9 mouse cellular contexts compared by ENCODE assay signal in the genomic region with DNA sequence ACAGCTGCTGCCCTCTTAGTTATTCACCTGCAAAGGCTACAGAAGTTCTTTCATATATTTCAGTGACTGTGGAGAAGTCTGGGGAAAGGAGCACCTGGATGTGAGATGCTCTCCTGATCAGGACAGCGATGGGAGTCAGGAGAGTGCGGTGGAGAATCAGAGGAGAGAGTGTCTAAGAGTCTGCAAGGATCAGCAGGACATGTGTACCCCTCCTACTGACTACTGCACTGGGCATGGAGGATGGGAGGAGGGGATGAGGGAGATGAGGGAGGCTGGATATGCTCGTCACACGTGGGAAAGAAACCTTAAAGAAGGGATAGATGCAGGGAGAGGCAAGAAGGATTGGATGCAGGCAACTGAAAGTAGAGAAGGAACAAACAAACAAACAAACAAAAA.
DNase-seq lines count a peak whose midpoint lies in the region; ATAC-seq and TF ChIP-seq lines count a peak whose summit lies in the region.
"Had no signal": no experiment of that assay in that cellular context is flagged by ENCODE, and none has a peak within 500 bp of the region (broad histone marks: within the 10 kb centered on the region; RNA-seq: fewer than 3 reads in every experiment).

No protein-coding gene starts in this region.

- TF ChIP-seq CTCF in kidney, adult 2 months (conservative IDR thresholded peaks at IDR 0.05; ENCODE audit: insufficient read depth, insufficient read length, low read depth, low read length), result no peak

- no peak overlapping the region for H3K4me3 ChIP-seq in kidney, embryonic 14.5 days (ENCODE audit: low read length)
- H3K4me3 ChIP-seq in kidney, adult 2 months (ENCODE audit: insufficient read depth, low read depth, low read length), result no peak overlapping the region
- peak overlapping the region; percentile 27 for H3K4me3 ChIP-seq in embryonic facial prominence, embryonic 13.5 days
- H3K4me3 ChIP-seq in hindbrain, embryonic 15.5 days, result 0 out of 2 replicates have a peak overlapping the region, but pooled peaks have one; percentile 6
- no peak overlapping the region for H3K4me3 ChIP-seq in midbrain, embryonic 15.5 days

- no peaks in the 10 kb centered on the region for H3K9me3 ChIP-seq in kidney, embryonic 14.5 days (ENCODE audit: control insufficient read depth, low read length)
- H3K9me3 ChIP-seq in embryonic facial prominence, embryonic 13.5 days, result peaks cover 6% of the 10 kb centered on the region; the same call in 1 of the 2 replicates
- H3K9me3 ChIP-seq in hindbrain, embryonic 15.5 days, result no peaks in the 10 kb centered on the region
- H3K9me3 ChIP-seq in midbrain, embryonic 15.5 days, result no peaks in the 10 kb centered on the region

- TF ChIP-seq POLR2A in kidney, adult 2 months (IDR thresholded peaks at IDR 0.05; ENCODE audit: low read depth, low read length), result no peak

- no peak for DNase-seq in kidney, adult 2 months
- no peak for DNase-seq in retina, postnatal 1 day
- DNase-seq in cerebellum, adult 9-10 months, result no peak
- DNase-seq: adrenal gland, adult 2 months had no signal

- H3K36me3 ChIP-seq in kidney, embryonic 14.5 days (ENCODE audit: control insufficient read depth, insufficient read depth, low read length), result no peaks in the 10 kb centered on the region
- H3K36me3 ChIP-seq in kidney, adult 2 months (ENCODE audit: control insufficient read depth, insufficient read depth, low read length), result no peaks in the 10 kb centered on the region
- no peaks in the 10 kb centered on the region for H3K36me3 ChIP-seq in embryonic facial prominence, embryonic 13.5 days
- H3K36me3 ChIP-seq in hindbrain, embryonic 15.5 days, result no peaks in the 10 kb centered on the region
- H3K36me3 ChIP-seq in midbrain, embryonic 15.5 days (replicated peaks), result no peaks in the 10 kb centered on the region

- ATAC-seq in kidney, embryonic 14.5 days (ENCODE audit: low FRiP score, low TSS enrichment), result no peak
- ATAC-seq in embryonic facial prominence, embryonic 13.5 days (ENCODE audit: insufficient number of reproducible peaks, insufficient read depth, low FRiP score, low TSS enrichment, low read depth), result no peak
- ATAC-seq in hindbrain, embryonic 15.5 days (ENCODE audit: low FRiP score, low read depth), result peak; percentile 23; the same call in 1 of the 2 replicates
- ATAC-seq in midbrain, embryonic 15.5 days (replicated peaks), result peak; percentile 57
- ATAC-seq in activated CD4-positive, CD25-positive, alpha-beta regulatory T cell, adult 4 months, result no peak

- H3K9ac ChIP-seq in kidney, embryonic 14.5 days (ENCODE audit: low read depth, low read length), result no peak overlapping the region
- H3K9ac ChIP-seq in embryonic facial prominence, embryonic 13.5 days, result peak overlapping the region; percentile 68; the same call in 1 of the 2 replicates
- H3K9ac ChIP-seq in hindbrain, embryonic 15.5 days, result 0 out of 2 replicates have a peak overlapping the region, but pooled peaks have one; percentile 21
- no peak overlapping the region for H3K9ac ChIP-seq in midbrain, embryonic 15.5 days

- peak overlapping the region; percentile 10; the same call in 1 of the 2 replicates for H3K27ac ChIP-seq in kidney, embryonic 14.5 days (ENCODE audit: low read depth, low read length)
- H3K27ac ChIP-seq in kidney, adult 2 months (ENCODE audit: insufficient read depth, low read depth, low read length), result no peak overlapping the region
- H3K27ac ChIP-seq in embryonic facial prominence, embryonic 13.5 days, result peak overlapping the region; percentile 39; the same call in 1 of the 2 replicates
- peak overlapping the region; percentile 71 for H3K27ac ChIP-seq in hindbrain, embryonic 15.5 days (replicated peaks)
- peak overlapping the region; percentile 74 for H3K27ac ChIP-seq in midbrain, embryonic 15.5 days

- WGBS in kidney, embryonic 14.5 days, result 37% methylated on average over 4 of the region's 4 CpGs
- 49% methylated on average over 4 of the region's 4 CpGs for WGBS in kidney, adult 2 months
- WGBS in embryonic facial prominence, embryonic 13.5 days, result 31% methylated on average over 4 of the region's 4 CpGs
- 17% methylated on average over 4 of the region's 4 CpGs for WGBS in hindbrain, embryonic 15.5 days
- WGBS in midbrain, embryonic 15.5 days, result 8% methylated on average over 4 of the region's 4 CpGs

- no peaks in the 10 kb centered on the region for H3K27me3 ChIP-seq in kidney, embryonic 14.5 days (ENCODE audit: control insufficient read depth, insufficient read depth, low read length)
- no peaks in the 10 kb centered on the region for H3K27me3 ChIP-seq in kidney, adult 2 months (replicated peaks; ENCODE audit: control insufficient read depth, insufficient read depth, low read length)
- H3K27me3 ChIP-seq in embryonic facial prominence, embryonic 13.5 days, result no peaks in the 10 kb centered on the region
- no peaks in the 10 kb centered on the region for H3K27me3 ChIP-seq in hindbrain, embryonic 15.5 days
- H3K27me3 ChIP-seq in midbrain, embryonic 15.5 days (replicated peaks), result no peaks in the 10 kb centered on the region

- peaks cover 19% of the 10 kb centered on the region for H3K4me1 ChIP-seq in kidney, embryonic 14.5 days (ENCODE audit: control insufficient read depth, insufficient read depth, low read length)
- H3K4me1 ChIP-seq in kidney, adult 2 months (ENCODE audit: control insufficient read depth, insufficient read depth, low read length), result no peaks in the 10 kb centered on the region; the same call in 1 of the 2 replicates
- peaks cover 20% of the 10 kb centered on the region for H3K4me1 ChIP-seq in embryonic facial prominence, embryonic 13.5 days
- H3K4me1 ChIP-seq in hindbrain, embryonic 15.5 days (replicated peaks), result peaks cover 33% of the 10 kb centered on the region
- peaks cover 24% of the 10 kb centered on the region for H3K4me1 ChIP-seq in midbrain, embryonic 15.5 days

- peak overlapping the region; percentile 39; the same call in 1 of the 2 replicates for H3K4me2 ChIP-seq in kidney, embryonic 14.5 days (replicated peaks; ENCODE audit: low read depth, low read length)
- H3K4me2 ChIP-seq in embryonic facial prominence, embryonic 13.5 days, result peak overlapping the region; percentile 55
- peak overlapping the region; percentile 52 for H3K4me2 ChIP-seq in hindbrain, embryonic 15.5 days
- H3K4me2 ChIP-seq in midbrain, embryonic 15.5 days, result peak overlapping the region; percentile 49

Comparison
In these comparisons a context has a peak if more than half of its experiments do, and no peak if none do; other contexts are left out.
1. ATAC-seq: peak in hindbrain, embryonic 15.5 days (single experiment) and midbrain, embryonic 15.5 days (single experiment); none in kidney, embryonic 14.5 days (single experiment), embryonic facial prominence, embryonic 13.5 days (single experiment) and activated CD4-positive, CD25-positive, alpha-beta regulatory T cell, adult 4 months (single experiment).
2. H3K4me3 ChIP-seq: peak in embryonic facial prominence, embryonic 13.5 days (single experiment) and hindbrain, embryonic 15.5 days (single experiment); none in kidney, embryonic 14.5 days (single experiment), kidney, adult 2 months (single experiment) and midbrain, embryonic 15.5 days (single experiment).
3. H3K9ac ChIP-seq: peak in embryonic facial prominence, embryonic 13.5 days (single experiment) and hindbrain, embryonic 15.5 days (single experiment); none in kidney, embryonic 14.5 days (single experiment) and midbrain, embryonic 15.5 days (single experiment).
4. Peak in every context shown above with its lines, with median percentiles within 50 percentile points of each other: H3K4me2 ChIP-seq.